Comparison of ENCODE assay signal across 23 mouse cellular contexts in the genomic region with DNA sequence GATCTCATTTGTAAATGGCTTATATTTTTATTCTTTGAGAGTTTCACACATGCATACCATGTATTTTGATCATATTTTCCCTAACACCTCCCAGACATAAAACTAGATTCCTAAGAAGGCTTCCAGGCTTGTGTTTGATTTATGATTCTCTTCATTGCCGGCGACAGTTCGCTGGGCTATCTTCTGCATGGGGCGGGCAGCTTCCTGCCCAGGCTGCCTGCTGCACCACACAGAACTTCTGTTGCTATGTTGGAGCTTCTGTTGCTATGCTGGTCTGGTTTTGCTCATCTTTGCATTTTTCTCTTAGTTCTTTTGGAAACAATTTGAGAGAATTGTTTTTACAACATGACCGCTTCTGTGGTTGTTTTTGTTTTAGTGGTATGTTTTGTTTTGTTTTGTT. TPM values are rescaled to one million over a fixed set of nuclear protein-coding genes. Genes with fewer than 3 reads are reported as not detected.
A peak's percentile ranks its signal among the peaks of the same experiment; 100 is the strongest.
DNase-seq lines count a peak whose midpoint lies in the region; ATAC-seq lines count a peak whose summit lies in the region.
"Had no signal": no experiment of that assay in that cellular context is flagged by ENCODE, and none has a peak within 500 bp of the region (broad histone marks: within the 10 kb centered on the region; RNA-seq: fewer than 3 reads in every experiment).

No protein-coding gene starts in this region.

- H3K9ac ChIP-seq in intestine, embryonic 14.5 days (ENCODE audit: low read length): no peak overlapping the region
- no peak overlapping the region for H3K9ac ChIP-seq in intestine, embryonic 16.5 days (ENCODE audit: low read depth, low read length)
- H3K9ac ChIP-seq: embryonic facial prominence, embryonic 12.5 days; forebrain, embryonic 12.5 days; heart, embryonic 15.5 days; hindbrain, embryonic 13.5 days had no signal

- H3K4me1 ChIP-seq in intestine, embryonic 14.5 days (replicated peaks; ENCODE audit: control insufficient read depth, insufficient read depth, low read length): peaks cover 4% of the 10 kb centered on the region; the same call in 1 of the 2 replicates
- no peaks in the 10 kb centered on the region for H3K4me1 ChIP-seq in intestine, embryonic 16.5 days (ENCODE audit: control insufficient read depth, insufficient read depth, low read length)
- H3K4me1 ChIP-seq in megakaryocyte, embryonic 14.5 days: peaks cover 55% of the 10 kb centered on the region
- H3K4me1 ChIP-seq: embryonic facial prominence, embryonic 12.5 days; hindbrain, embryonic 13.5 days had no signal

- peak; percentile 29 for DNase-seq in intestine, embryonic 14.5 days (ENCODE audit: low spot score)
- no peak for DNase-seq in c-Kit-positive CD71-positive TER-119-positive erythroid progenitor cells, embryonic 14.5 days (ENCODE audit: low spot score)
- DNase-seq: adrenal gland, postnatal 14 days; cerebellum, adult 11 months; cerebellum, adult 8-10 months; cerebellum, postnatal 14 days; gastrocnemius, postnatal 14 days; heart, adult 2 months; heart, postnatal 14 days had no signal

- H3K36me3 ChIP-seq in intestine, embryonic 14.5 days (ENCODE audit: control insufficient read depth, insufficient read depth, low read length): no peaks in the 10 kb centered on the region
- no peaks in the 10 kb centered on the region for H3K36me3 ChIP-seq in intestine, embryonic 16.5 days (ENCODE audit: control insufficient read depth, insufficient read depth, low read length)
- H3K36me3 ChIP-seq in megakaryocyte, embryonic 14.5 days (replicated peaks; ENCODE audit: low read length): peaks cover 6% of the 10 kb centered on the region
- H3K36me3 ChIP-seq: embryonic facial prominence, embryonic 12.5 days; forebrain, embryonic 12.5 days; heart, embryonic 15.5 days; hindbrain, embryonic 13.5 days had no signal

- no peak for ATAC-seq in intestine, embryonic 14.5 days (replicated peaks; ENCODE audit: low FRiP score, low TSS enrichment, low read depth)
- ATAC-seq in intestine, embryonic 16.5 days: no peak
- ATAC-seq in megakaryocyte, adult 5-6 weeks (ENCODE audit: poor library complexity, severe bottlenecking): no peak
- ATAC-seq in common myeloid progenitor, adult 5-6 weeks (replicated peaks; ENCODE audit: low read depth, poor library complexity, severe bottlenecking): peak; percentile 75
- ATAC-seq: activated CD4-positive, CD25-positive, alpha-beta regulatory T cell, adult 4 months; forebrain, embryonic 16.5 days; hindbrain, postnatal 0 days; Patski had no signal

- no peaks in the 10 kb centered on the region for H3K9me3 ChIP-seq in intestine, embryonic 14.5 days (ENCODE audit: control insufficient read depth, low read length)
- H3K9me3 ChIP-seq in intestine, embryonic 16.5 days (ENCODE audit: control insufficient read depth, low read length): no peaks in the 10 kb centered on the region
- H3K9me3 ChIP-seq in megakaryocyte, embryonic 14.5 days: no peaks in the 10 kb centered on the region
- H3K9me3 ChIP-seq: embryonic facial prominence, embryonic 12.5 days; forebrain, embryonic 12.5 days; G1E; heart, embryonic 15.5 days; hindbrain, embryonic 13.5 days had no signal

- WGBS in intestine, embryonic 14.5 days: 38% methylated on average over 5 of the region's 5 CpGs
- WGBS in intestine, embryonic 16.5 days: 49% methylated on average over 5 of the region's 5 CpGs

- no peak overlapping the region for H3K4me3 ChIP-seq in intestine, embryonic 14.5 days (ENCODE audit: low read depth, low read length)
- no peak overlapping the region for H3K4me3 ChIP-seq in intestine, embryonic 16.5 days (ENCODE audit: low read length)
- H3K4me3 ChIP-seq in megakaryocyte, embryonic 14.5 days (replicated peaks): peak overlapping the region; percentile 28
- H3K4me3 ChIP-seq: embryonic facial prominence, embryonic 12.5 days; forebrain, embryonic 12.5 days; heart, adult 2 months; heart, embryonic 15.5 days; hindbrain, embryonic 13.5 days had no signal

- no peaks in the 10 kb centered on the region for H3K27me3 ChIP-seq in intestine, embryonic 14.5 days (replicated peaks; ENCODE audit: control insufficient read depth, insufficient read depth, low read length)
- no peaks in the 10 kb centered on the region for H3K27me3 ChIP-seq in intestine, embryonic 16.5 days (replicated peaks; ENCODE audit: control insufficient read depth, insufficient read depth, low read length)
- no peaks in the 10 kb centered on the region for H3K27me3 ChIP-seq in megakaryocyte, embryonic 14.5 days (replicated peaks)
- H3K27me3 ChIP-seq: embryonic facial prominence, embryonic 12.5 days; forebrain, embryonic 12.5 days; heart, embryonic 15.5 days; hindbrain, embryonic 13.5 days had no signal

- H3K27ac ChIP-seq in intestine, embryonic 14.5 days (ENCODE audit: low read depth): no peak overlapping the region
- H3K27ac ChIP-seq in intestine, embryonic 16.5 days (ENCODE audit: low read length): no peak overlapping the region
- H3K27ac ChIP-seq: embryonic facial prominence, embryonic 12.5 days; forebrain, embryonic 12.5 days; heart, adult 2 months; heart, embryonic 15.5 days; hindbrain, embryonic 13.5 days; hindbrain, postnatal 0 days had no signal

- H3K4me2 ChIP-seq in intestine, embryonic 14.5 days (ENCODE audit: low read length): no peak overlapping the region
- no peak overlapping the region for H3K4me2 ChIP-seq in intestine, embryonic 16.5 days (ENCODE audit: low read depth, low read length)
- H3K4me2 ChIP-seq: embryonic facial prominence, embryonic 12.5 days; forebrain, embryonic 12.5 days; heart, embryonic 11.5 days; heart, embryonic 15.5 days; hindbrain, embryonic 13.5 days had no signal

RNA-seq across cellular contexts. Expression of gene Msmp, which starts 7.2 kb away (rescaled TPM):
- 0.49 and 1.3 TPM in 2 replicates for polyA plus RNA-seq in intestine, embryonic 14.5 days (2014; fragmentation: Nextera tagmentation; extraction: Ambion mirVana)
- polyA plus RNA-seq in intestine, embryonic 16.5 days (2015; fragmentation: Nextera tagmentation; extraction: Ambion mirVana): 1.0 TPM in 1 of 2 replicates, not detected in the other
- polyA plus RNA-seq in megakaryocyte, embryonic 14.5 days (2012; ENCODE audit: insufficient read depth, low replicate concordance): not detected in 2 replicates
- total RNA-seq in megakaryocyte, adult 5-6 weeks (2015): not detected in 2 replicates
- total RNA-seq in megakaryocyte, adult 5-6 weeks (2017): not detected in 2 replicates
- total RNA-seq in common myeloid progenitor, adult 5-6 weeks (2017): not detected in 2 replicates
- total RNA-seq: G1E; heart, postnatal 14 days; hindbrain, postnatal 0 days had no signal
- polyA plus RNA-seq: activated CD4-positive, CD25-positive, alpha-beta regulatory T cell, adult 4 months; G1E; heart, embryonic 11.5 days; hindbrain, embryonic 13.5 days; Patski had no signal

RNA-seq across cellular contexts. Expression of gene Gba2, which starts 12.9 kb away (rescaled TPM):
- 13.2 and 15.5 TPM in 2 replicates for polyA plus RNA-seq in intestine, embryonic 14.5 days (2014; fragmentation: Nextera tagmentation; extraction: Ambion mirVana)
- polyA plus RNA-seq in intestine, embryonic 16.5 days (2015; fragmentation: Nextera tagmentation; extraction: Ambion mirVana): 12.5 and 12.9 TPM in 2 replicates
- 9.1 and 40.1 TPM in 2 replicates for polyA plus RNA-seq in megakaryocyte, embryonic 14.5 days (2012; ENCODE audit: insufficient read depth, low replicate concordance)
- total RNA-seq in megakaryocyte, adult 5-6 weeks (2015): 8.4 and 8.5 TPM in 2 replicates
- 9.5 and 9.8 TPM in 2 replicates for total RNA-seq in megakaryocyte, adult 5-6 weeks (2017)
- 10.2 and 11.8 TPM in 2 replicates for total RNA-seq in common myeloid progenitor, adult 5-6 weeks (2017)

RNA-seq across cellular contexts. Expression of gene Rgp1, which starts 13.0 kb away (rescaled TPM):
- 25.4 and 29.7 TPM in 2 replicates for polyA plus RNA-seq in intestine, embryonic 14.5 days (2014; fragmentation: Nextera tagmentation; extraction: Ambion mirVana)
- polyA plus RNA-seq in intestine, embryonic 16.5 days (2015; fragmentation: Nextera tagmentation; extraction: Ambion mirVana): 18.2 and 19.5 TPM in 2 replicates
- 26.9 and 28.2 TPM in 2 replicates for polyA plus RNA-seq in megakaryocyte, embryonic 14.5 days (2012; ENCODE audit: insufficient read depth, low replicate concordance)
- 18.6 and 20.8 TPM in 2 replicates for total RNA-seq in megakaryocyte, adult 5-6 weeks (2015)
- total RNA-seq in megakaryocyte, adult 5-6 weeks (2017): 8.2 and 24.7 TPM in 2 replicates
- 14.4 and 35.2 TPM in 2 replicates for total RNA-seq in common myeloid progenitor, adult 5-6 weeks (2017)

RNA-seq across cellular contexts. Expression of gene Tln1, which starts 29.1 kb away (rescaled TPM):
- polyA plus RNA-seq in intestine, embryonic 14.5 days (2014; fragmentation: Nextera tagmentation; extraction: Ambion mirVana): 66.0 and 69.8 TPM in 2 replicates
- 41.2 and 41.9 TPM in 2 replicates for polyA plus RNA-seq in intestine, embryonic 16.5 days (2015; fragmentation: Nextera tagmentation; extraction: Ambion mirVana)
- 637 and 823 TPM in 2 replicates for polyA plus RNA-seq in megakaryocyte, embryonic 14.5 days (2012; ENCODE audit: insufficient read depth, low replicate concordance)
- total RNA-seq in megakaryocyte, adult 5-6 weeks (2015): 226 and 299 TPM in 2 replicates
- 408 and 426 TPM in 2 replicates for total RNA-seq in megakaryocyte, adult 5-6 weeks (2017)
- total RNA-seq in common myeloid progenitor, adult 5-6 weeks (2017): 262 and 295 TPM in 2 replicates

RNA-seq across cellular contexts. Expression of gene Creb3, which starts 29.4 kb away (rescaled TPM):
- polyA plus RNA-seq in intestine, embryonic 14.5 days (2014; fragmentation: Nextera tagmentation; extraction: Ambion mirVana): 64.8 and 68.6 TPM in 2 replicates
- 78.7 and 80.5 TPM in 2 replicates for polyA plus RNA-seq in intestine, embryonic 16.5 days (2015; fragmentation: Nextera tagmentation; extraction: Ambion mirVana)
- polyA plus RNA-seq in megakaryocyte, embryonic 14.5 days (2012; ENCODE audit: insufficient read depth, low replicate concordance): 2.7 TPM in 1 of 2 replicates, not detected in the other
- total RNA-seq in megakaryocyte, adult 5-6 weeks (2015): 29.4 and 33.0 TPM in 2 replicates
- total RNA-seq in megakaryocyte, adult 5-6 weeks (2017): 84.6 and 101 TPM in 2 replicates
- 20.5 and 22.7 TPM in 2 replicates for total RNA-seq in common myeloid progenitor, adult 5-6 weeks (2017)
